Mouse (Mus musculus): Measurements from ENCODE around the gene Rapgef2.

DNA sequence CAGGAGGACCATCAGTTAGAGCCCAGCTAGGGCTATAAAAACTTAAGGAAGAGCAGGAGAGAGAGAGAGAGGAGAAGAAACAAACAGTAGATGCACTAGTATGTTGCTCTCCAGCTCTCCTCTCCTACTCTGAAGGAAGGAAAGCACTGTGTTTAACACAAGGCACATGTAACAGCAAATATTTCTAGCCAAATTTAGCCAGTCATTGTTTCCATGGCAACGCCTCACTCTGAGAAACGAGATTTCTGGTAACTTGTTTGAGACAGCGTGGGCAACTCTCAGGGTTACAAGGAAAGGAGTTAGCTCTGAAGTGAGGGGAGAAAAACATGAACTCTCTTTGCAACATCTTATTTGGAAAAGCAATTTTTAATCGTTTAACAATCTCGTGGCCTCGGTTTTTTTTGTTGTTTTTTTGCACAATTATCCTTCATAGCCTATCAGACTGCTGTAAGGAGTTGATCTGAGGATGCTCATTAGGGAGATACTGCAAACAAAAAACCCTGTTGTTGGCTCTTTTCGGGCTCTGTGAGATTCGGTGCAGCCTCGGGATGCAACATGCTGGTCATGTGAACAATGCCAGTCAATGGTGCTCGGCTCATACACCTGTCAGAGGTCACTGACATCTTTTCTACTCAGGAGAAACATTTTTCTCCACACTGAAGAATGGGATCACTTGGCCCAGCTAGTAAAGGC is 27.8 kb upstream of the Rapgef2 start:
- TF ChIP-seq EP300 (IDR thresholded peaks at IDR 0.05; ENCODE audit: low read depth) (no peak), CTCF (IDR thresholded peaks at IDR 0.05; ENCODE audit: low read depth) (no peak)

All from liver, embryonic 14.5 days (tissue).